Mouse (Mus musculus) olfactory bulb, adult 2 months (tissue): ENCODE measurements around the gene Hipk1.

Experiments
- CTCF ChIP-seq: fragments of 200-500 bp; IDR thresholded peaks from 2 replicates; pipeline ENCODE4 v1.5.1; 2012; ENCODE audit warnings: low read depth, mild to moderate bottlenecking, low read length, moderate library complexity; ENCODE audit not compliant: insufficient read depth
- POLR2A ChIP-seq: fragments of 200-500 bp; IDR thresholded peaks from 2 replicates; pipeline ENCODE4 v1.6.1; 2012; ENCODE audit warnings: mild to moderate bottlenecking, low read depth, low read length, moderate library complexity; ENCODE audit not compliant: insufficient read depth

- TF ChIP-seq CTCF: no peak
- no peak for TF ChIP-seq POLR2A
These were observed 32.9 kb downstream of the Hipk1 start for GRCm38 (mm10) chr3:103758456-103758855.
